Mouse (Mus musculus) bone marrow, adult 2 months (tissue): ENCODE data around the gene Bud31.

Experiments used
- CTCF ChIP-seq: fragments of 200-500 bp; IDR thresholded peaks from 2 replicates; pipeline ENCODE4 v1.5.1; 2011; ENCODE audit warnings: low read length, control low read depth; ENCODE audit not compliant: control insufficient read depth, insufficient read depth
- POLR2A ChIP-seq: fragments of 200-500 bp; IDR thresholded peaks from 2 replicates; pipeline ENCODE4 v1.6.1; 2011; ENCODE audit warnings: low read depth, mild to moderate bottlenecking, control low read depth, low read length, borderline replicate concordance; ENCODE audit not compliant: control insufficient read depth

- TF ChIP-seq POLR2A (no peak), CTCF (no peak)
Measured at GRCm38 (mm10) chr5:145140611-145141010, 449 bp downstream of the Bud31 start.
